Mouse (Mus musculus) R1 (cell line): Measurements from ENCODE around the gene Retreg1.
A peak's percentile ranks its signal among the peaks of the same experiment; 100 is the strongest.

ENCODE experiments used
- DNase-seq: peaks from one replicate; pipeline ENCODE4 v3.0.0-alpha.2; 2018; ENCODE audit warnings: low read depth, low spot score

The Retreg1 gene

GRCm38 (mm10) chr15:25830426-25830825 is 12.6 kb upstream of the Retreg1 start:
- no peak for DNase-seq

GRCm38 (mm10) chr15:25834282-25834681 is 8.7 kb upstream of the Retreg1 start:
- no peak for DNase-seq

GRCm38 (mm10) chr15:25834920-25835674 is 7.9 kb upstream of the Retreg1 start:
- DNase-seq = peak; percentile 84

- no peak for DNase-seq
Observed at GRCm38 (mm10) chr15:25842462-25843085, 406 bp upstream of the Retreg1 start.

GRCm38 (mm10) chr15:25844013-25844570 is 1.1 kb downstream of the Retreg1 start:
- DNase-seq = no peak

- no peak for DNase-seq
Observed at GRCm38 (mm10) chr15:25844771-25845170, 1.8 kb downstream of the Retreg1 start.

GRCm38 (mm10) chr15:25847576-25848168 is 4.7 kb downstream of the Retreg1 start:
- peak; percentile 58 for DNase-seq

GRCm38 (mm10) chr15:25850552-25850951 is 7.6 kb downstream of the Retreg1 start:
- peak; percentile 80 for DNase-seq

- no peak for DNase-seq
Observed at GRCm38 (mm10) chr15:25854270-25854904, 11.4 kb downstream of the Retreg1 start.

GRCm38 (mm10) chr15:25858611-25859058 is 15.7 kb downstream of the Retreg1 start:
- DNase-seq = no peak

GRCm38 (mm10) chr15:25859469-25859868 is 16.5 kb downstream of the Retreg1 start:
- no peak for DNase-seq

- no peak for DNase-seq
Observed at GRCm38 (mm10) chr15:25861900-25862299, 18.9 kb downstream of the Retreg1 start.

GRCm38 (mm10) chr15:25865605-25866004 is 22.6 kb downstream of the Retreg1 start:
- DNase-seq = no peak

- no peak for DNase-seq
Observed at GRCm38 (mm10) chr15:25866106-25866505, 23.1 kb downstream of the Retreg1 start.

- no peak for DNase-seq
Observed at GRCm38 (mm10) chr15:25869129-25869528, 26.1 kb downstream of the Retreg1 start.

- DNase-seq = no peak
Observed at GRCm38 (mm10) chr15:25871470-25871869, 28.5 kb downstream of the Retreg1 start.

GRCm38 (mm10) chr15:25872118-25872517 is 29.1 kb downstream of the Retreg1 start:
- DNase-seq = no peak

- DNase-seq = no peak
Observed at GRCm38 (mm10) chr15:25872657-25873056, 29.7 kb downstream of the Retreg1 start.

GRCm38 (mm10) chr15:25873536-25873935 is 30.6 kb downstream of the Retreg1 start:
- no peak for DNase-seq

GRCm38 (mm10) chr15:25876601-25877161 is 33.7 kb downstream of the Retreg1 start:
- DNase-seq = peak; percentile 82

GRCm38 (mm10) chr15:25877798-25878197 is 34.8 kb downstream of the Retreg1 start:
- peak; percentile 80 for DNase-seq

GRCm38 (mm10) chr15:25879229-25879628 is 36.2 kb downstream of the Retreg1 start:
- no peak for DNase-seq
